Mouse (Mus musculus): ENCODE data around the gene Foxp1.

DNA sequence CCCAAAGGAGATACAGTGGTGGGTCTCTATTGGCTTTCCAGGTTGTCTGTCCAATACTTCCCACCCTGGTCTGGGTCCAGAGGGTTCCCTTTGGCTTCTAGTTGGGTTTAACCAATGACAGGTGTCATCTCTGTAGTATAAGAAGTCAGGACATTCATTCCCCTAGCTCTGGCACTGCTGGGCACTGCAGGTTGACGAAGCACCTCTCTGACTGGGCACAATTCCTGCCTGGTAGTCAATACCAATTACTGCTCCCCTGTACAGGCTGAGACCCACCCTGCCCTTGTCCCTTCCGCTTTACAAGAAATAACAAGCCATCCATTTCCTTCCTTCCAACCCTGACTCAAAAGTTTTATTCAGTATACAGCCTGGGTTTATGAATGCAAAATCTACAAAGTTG is 81.9 kb downstream of the Foxp1 start:
- TF ChIP-seq EP300 (IDR thresholded peaks at IDR 0.05; ENCODE audit: low read depth) (no peak), CTCF (IDR thresholded peaks at IDR 0.05; ENCODE audit: low read depth) (no peak)
